Mouse (Mus musculus): ENCODE data around the gene Asb15. TPM values are rescaled to one million over a fixed set of nuclear protein-coding genes. Genes with fewer than 3 reads are reported as not detected.
A peak's percentile ranks its signal among the peaks of the same experiment; 100 is the strongest.

The Asb15 gene
- polyA plus RNA-seq, 1 experiment from 2014 or later: not detected

- no peaks in the 10 kb centered on the region for H3K4me1 ChIP-seq (replicated peaks)
- H3K27me3 ChIP-seq (ENCODE audit: insufficient read depth, poor library complexity, severe bottlenecking): no peaks in the 10 kb centered on the region
- no peaks in the 10 kb centered on the region for H3K9me3 ChIP-seq
- no peak overlapping the region for H3K4me3 ChIP-seq
- DNase-seq (ENCODE audit: low spot score): no peak
- no peak overlapping the region for H3K27ac ChIP-seq
- WGBS: 84% methylated on average over 6 of the region's 6 CpGs
- no peaks in the 10 kb centered on the region for H3K36me3 ChIP-seq
These were observed 43.2 kb downstream of the Asb15 start for GRCm38 (mm10) chr6:24571126-24571525.

- H3K4me3 ChIP-seq: no peak overlapping the region
These were observed 44.5 kb downstream of the Asb15 start for GRCm38 (mm10) chr6:24572431-24572830.

DNA sequence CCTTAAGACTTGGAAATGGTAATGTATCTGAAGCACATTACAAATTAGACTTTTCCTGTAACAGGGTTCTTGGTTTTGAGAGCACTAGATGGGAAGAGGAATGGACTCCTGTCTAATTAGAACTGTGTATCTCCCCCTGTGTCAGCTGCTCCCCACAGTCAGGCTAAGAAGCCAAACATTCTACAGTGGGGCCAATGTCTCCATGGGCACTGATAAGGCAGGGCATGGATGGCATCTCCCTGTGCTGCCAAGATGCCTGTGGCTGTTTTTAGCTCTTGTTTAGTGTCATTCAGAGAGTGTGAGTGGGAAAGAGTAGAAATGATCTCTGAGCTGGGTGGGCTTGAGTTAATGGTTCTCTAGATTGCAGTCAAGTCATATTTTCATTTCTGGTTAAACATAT lies 45.4 kb downstream of the Asb15 start:
- H3K36me3 ChIP-seq: no peaks in the 10 kb centered on the region
- H3K27ac ChIP-seq: no peak overlapping the region
- no peak overlapping the region for H3K4me3 ChIP-seq
- DNase-seq (ENCODE audit: low spot score): no peak
- no peaks in the 10 kb centered on the region for H3K4me1 ChIP-seq (replicated peaks)
- no peaks in the 10 kb centered on the region for H3K27me3 ChIP-seq (ENCODE audit: insufficient read depth, poor library complexity, severe bottlenecking)
- H3K9me3 ChIP-seq: no peaks in the 10 kb centered on the region

More at GRCm38 (mm10) chr6:24572431-24572830, 44.5 kb downstream of the Asb15 start:
- Histone ChIP-seq H3K4me1 (replicated peaks) (no peaks in the 10 kb centered on the region), H3K9me3 (no peaks in the 10 kb centered on the region), H3K36me3 (no peaks in the 10 kb centered on the region), H3K27me3 (ENCODE audit: insufficient read depth, poor library complexity, severe bottlenecking) (no peaks in the 10 kb centered on the region), H3K27ac (no peak overlapping the region)
- DNase-seq (ENCODE audit: low spot score): no peak
- WGBS: 88% methylated on average over 14 of the region's 14 CpGs

DNA sequence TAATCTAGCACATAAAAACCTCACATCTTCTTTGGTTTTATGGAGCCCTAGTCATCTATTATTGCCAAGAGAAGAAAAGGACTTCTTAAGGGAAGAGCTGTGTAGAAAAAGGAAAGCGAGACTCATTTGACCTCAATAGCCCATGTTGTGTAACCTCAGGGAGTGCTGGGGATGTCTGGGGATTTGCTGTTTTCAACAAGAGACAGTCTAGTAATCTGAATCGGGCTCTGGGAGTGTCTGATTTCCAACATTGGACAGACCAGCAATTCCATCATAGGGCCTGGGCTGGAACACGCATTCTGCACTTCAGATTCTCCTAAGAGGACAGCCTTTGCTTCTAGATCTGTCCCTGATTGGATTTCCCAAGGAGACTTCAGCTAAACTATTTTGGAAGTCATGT lies 55.5 kb downstream of the Asb15 start:
- DNase-seq (ENCODE audit: low spot score): no peak
- H3K27me3 ChIP-seq (ENCODE audit: insufficient read depth, poor library complexity, severe bottlenecking): no peaks in the 10 kb centered on the region
- H3K4me1 ChIP-seq (replicated peaks): peaks cover 12% of the 10 kb centered on the region; the same call in 1 of the 2 replicates
- no peak overlapping the region for H3K27ac ChIP-seq
- no peak overlapping the region for H3K4me3 ChIP-seq
- WGBS: 78% methylated on average over 3 of the region's 3 CpGs
- no peaks in the 10 kb centered on the region for H3K36me3 ChIP-seq
- no peaks in the 10 kb centered on the region for H3K9me3 ChIP-seq

- Histone ChIP-seq H3K4me3 (no peak overlapping the region), H3K4me1 (replicated peaks) (peaks cover 12% of the 10 kb centered on the region; the same call in 1 of the 2 replicates), H3K27me3 (ENCODE audit: insufficient read depth, poor library complexity, severe bottlenecking) (no peaks in the 10 kb centered on the region), H3K36me3 (no peaks in the 10 kb centered on the region), H3K27ac (peak overlapping the region; percentile 66), H3K9me3 (no peaks in the 10 kb centered on the region)
- DNase-seq (ENCODE audit: low spot score): peak; percentile 47
- WGBS: 55% methylated on average over 10 of the region's 10 CpGs
These were observed 57.7 kb downstream of the Asb15 start for GRCm38 (mm10) chr6:24585431-24586310.

- Histone ChIP-seq H3K9me3 (no peaks in the 10 kb centered on the region), H3K27ac (no peak overlapping the region), H3K4me3 (no peak overlapping the region), H3K27me3 (ENCODE audit: insufficient read depth, poor library complexity, severe bottlenecking) (no peaks in the 10 kb centered on the region), H3K36me3 (no peaks in the 10 kb centered on the region), H3K4me1 (replicated peaks) (peaks cover 12% of the 10 kb centered on the region; the same call in 1 of the 2 replicates)
- 35% methylated on average over 3 of the region's 3 CpGs for WGBS
- no peak for DNase-seq (ENCODE audit: low spot score)
These were observed 58.9 kb downstream of the Asb15 start for GRCm38 (mm10) chr6:24586885-24587284.

DNA sequence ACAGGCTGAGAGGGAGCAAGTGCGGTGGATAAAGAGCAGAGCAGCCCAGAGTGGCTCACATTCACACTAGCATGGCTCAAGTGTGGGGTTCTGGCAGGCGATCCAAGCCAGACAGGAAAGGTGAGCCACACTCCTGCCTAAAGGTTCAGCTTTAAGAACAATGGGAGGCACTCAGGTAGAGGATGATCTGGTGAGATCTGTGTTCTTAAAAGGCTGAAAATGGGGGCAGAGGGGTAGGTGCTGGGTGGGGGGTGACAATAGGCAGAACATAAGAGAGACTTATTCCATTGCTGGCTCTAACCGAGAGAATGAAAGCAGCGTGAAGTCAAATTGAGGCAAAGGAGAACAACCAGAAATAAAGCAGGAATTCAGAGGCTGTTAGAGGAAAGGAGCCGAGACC lies 62.3 kb downstream of the Asb15 start:
- Histone ChIP-seq H3K27ac (no peak overlapping the region), H3K4me3 (no peak overlapping the region), H3K9me3 (no peaks in the 10 kb centered on the region), H3K27me3 (ENCODE audit: insufficient read depth, poor library complexity, severe bottlenecking) (no peaks in the 10 kb centered on the region), H3K4me1 (replicated peaks) (peaks cover 11% of the 10 kb centered on the region; the same call in 1 of the 2 replicates), H3K36me3 (no peaks in the 10 kb centered on the region)
- WGBS: 81% methylated on average over 5 of the region's 5 CpGs
- DNase-seq (ENCODE audit: low spot score): no peak

DNA sequence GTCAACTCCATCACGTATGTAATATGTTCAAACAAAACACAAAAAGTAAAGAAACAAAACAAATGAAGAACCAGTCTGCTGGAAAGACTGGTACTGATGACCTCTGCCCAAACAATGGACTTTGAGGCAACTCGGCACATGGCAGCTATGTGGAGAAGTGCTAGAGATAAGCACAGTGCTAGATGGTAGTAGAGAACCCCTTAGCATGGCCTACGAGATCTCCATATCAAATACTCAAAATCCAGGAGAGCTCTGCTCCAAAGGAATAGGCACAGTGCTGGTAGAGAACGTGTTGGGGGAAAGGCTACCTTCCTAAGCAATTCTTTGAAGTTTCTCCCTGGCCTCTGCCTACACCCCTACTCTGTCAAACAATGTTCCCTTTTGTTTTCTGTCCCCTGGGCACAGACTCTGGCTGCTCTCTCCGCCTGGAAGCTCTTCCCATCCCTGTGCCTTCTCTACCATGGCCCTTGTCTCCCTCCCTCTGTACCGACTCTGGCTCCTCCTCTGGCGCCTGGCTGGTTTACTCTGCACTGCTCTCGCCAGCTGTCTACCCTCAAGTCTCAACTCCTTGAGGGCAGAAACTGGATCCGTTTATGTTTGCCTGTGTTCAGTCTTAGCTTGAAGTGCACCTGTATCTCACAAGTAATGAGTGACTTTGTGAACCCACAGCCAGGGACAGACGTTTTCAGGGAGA lies 63.7 kb downstream of the Asb15 start:
- Histone ChIP-seq H3K27ac (no peak overlapping the region), H3K27me3 (ENCODE audit: insufficient read depth, poor library complexity, severe bottlenecking) (no peaks in the 10 kb centered on the region), H3K9me3 (no peaks in the 10 kb centered on the region), H3K4me3 (no peak overlapping the region), H3K4me1 (replicated peaks) (peaks cover 3% of the 10 kb centered on the region; the same call in 1 of the 2 replicates), H3K36me3 (no peaks in the 10 kb centered on the region)
- DNase-seq (ENCODE audit: low spot score): peak; percentile 20
- WGBS: 44% methylated on average over 10 of the region's 10 CpGs

DNA sequence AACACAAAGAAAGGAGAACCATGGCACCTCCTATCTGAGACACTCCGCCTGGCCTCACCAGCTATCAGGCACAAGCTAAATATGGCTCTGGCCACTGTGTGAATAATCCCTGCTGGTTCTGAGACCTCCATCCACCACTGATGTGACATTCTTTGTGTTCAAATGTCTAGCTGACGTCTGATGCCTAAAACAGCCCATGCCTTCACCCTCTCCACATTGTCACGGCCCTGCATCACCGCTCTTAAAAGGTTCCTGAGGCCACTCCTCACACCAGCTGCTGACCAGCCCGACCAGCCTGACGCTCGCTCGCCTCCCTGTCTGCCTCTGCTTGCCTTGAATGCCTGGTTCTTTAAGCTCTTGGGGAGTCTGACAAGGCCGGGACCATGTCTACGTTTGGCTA lies 69.6 kb downstream of the Asb15 start, which contains the start of gene Lmod2:
TSS of gene Lmod2 (plus strand) at position 263 of the 400 bp plus-strand sequence.
- Histone ChIP-seq H3K4me1 (replicated peaks) (0 out of 2 replicates have a peak, but pooled peaks cover 5% of the 10 kb centered on the region), H3K36me3 (no peaks in the 10 kb centered on the region), H3K9me3 (no peaks in the 10 kb centered on the region), H3K4me3 (no peak within 1 kb of the TSS), H3K27me3 (ENCODE audit: insufficient read depth, poor library complexity, severe bottlenecking) (no peaks in the 10 kb centered on the region), H3K27ac (no peak within 1 kb of the TSS)
- WGBS: 58% methylated on average over 10 of the region's 10 CpGs
- no peak for DNase-seq (ENCODE audit: low spot score)

DNA sequence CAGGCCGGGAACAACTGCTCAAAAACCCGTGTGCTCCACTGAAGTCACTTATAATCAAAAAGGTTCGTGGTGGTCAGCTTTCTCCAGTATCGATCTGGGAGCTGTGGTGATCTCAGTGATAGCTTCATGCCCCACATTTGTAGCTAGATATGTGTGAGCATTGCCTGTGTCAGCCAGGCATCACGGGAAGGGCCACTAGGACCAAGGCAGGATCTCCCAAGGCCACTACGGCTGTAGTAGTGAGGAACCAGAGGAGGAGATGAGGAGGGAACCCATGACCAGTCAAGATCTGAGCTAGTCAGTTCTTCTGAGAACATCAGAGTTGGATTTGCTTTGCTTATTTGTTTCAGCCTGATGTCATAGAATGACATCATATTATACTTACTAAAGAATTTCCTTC lies 71.2 kb downstream of the Asb15 start:
- no peak for DNase-seq (ENCODE audit: low spot score)
- Histone ChIP-seq H3K4me3 (no peak overlapping the region), H3K36me3 (no peaks in the 10 kb centered on the region), H3K27me3 (ENCODE audit: insufficient read depth, poor library complexity, severe bottlenecking) (no peaks in the 10 kb centered on the region), H3K9me3 (no peaks in the 10 kb centered on the region), H3K4me1 (replicated peaks) (0 out of 2 replicates have a peak, but pooled peaks cover 5% of the 10 kb centered on the region), H3K27ac (no peak overlapping the region)
- WGBS: 94% methylated on average over 6 of the region's 6 CpGs

DNA sequence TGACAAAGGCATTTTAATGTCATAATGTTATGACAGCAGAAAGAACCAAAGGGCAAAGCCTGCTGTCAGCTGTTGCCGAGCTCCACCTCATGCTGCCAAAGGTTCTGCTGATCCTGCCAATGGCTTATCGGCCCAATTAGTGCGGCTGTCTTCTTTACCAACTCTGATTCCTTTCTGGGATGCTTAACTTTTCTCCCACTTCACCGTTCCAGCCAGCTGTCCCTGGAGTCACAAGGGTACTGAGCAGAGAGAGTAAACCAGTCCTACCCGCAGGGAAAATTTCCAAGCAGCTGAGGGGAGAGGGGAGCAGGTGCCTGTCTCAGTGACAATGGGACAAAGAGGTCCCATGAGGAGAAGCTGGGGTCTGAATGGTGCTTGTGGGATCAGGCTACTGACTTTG lies 71.7 kb downstream of the Asb15 start:
- WGBS: 89% methylated on average over 5 of the region's 5 CpGs
- Histone ChIP-seq H3K36me3 (no peaks in the 10 kb centered on the region), H3K27ac (no peak overlapping the region), H3K4me1 (replicated peaks) (0 out of 2 replicates have a peak, but pooled peaks cover 5% of the 10 kb centered on the region), H3K9me3 (no peaks in the 10 kb centered on the region), H3K4me3 (no peak overlapping the region), H3K27me3 (ENCODE audit: insufficient read depth, poor library complexity, severe bottlenecking) (no peaks in the 10 kb centered on the region)
- no peak for DNase-seq (ENCODE audit: low spot score)

- Histone ChIP-seq H3K4me3 (no peak overlapping the region), H3K9me3 (no peaks in the 10 kb centered on the region), H3K36me3 (no peaks in the 10 kb centered on the region), H3K27ac (no peak overlapping the region), H3K4me1 (replicated peaks) (0 out of 2 replicates have a peak, but pooled peaks cover 5% of the 10 kb centered on the region), H3K27me3 (ENCODE audit: insufficient read depth, poor library complexity, severe bottlenecking) (no peaks in the 10 kb centered on the region)
- 89% methylated on average over 6 of the region's 6 CpGs for WGBS
- DNase-seq (ENCODE audit: low spot score): no peak
These were observed 72.2 kb downstream of the Asb15 start for GRCm38 (mm10) chr6:24600134-24600533.

DNA sequence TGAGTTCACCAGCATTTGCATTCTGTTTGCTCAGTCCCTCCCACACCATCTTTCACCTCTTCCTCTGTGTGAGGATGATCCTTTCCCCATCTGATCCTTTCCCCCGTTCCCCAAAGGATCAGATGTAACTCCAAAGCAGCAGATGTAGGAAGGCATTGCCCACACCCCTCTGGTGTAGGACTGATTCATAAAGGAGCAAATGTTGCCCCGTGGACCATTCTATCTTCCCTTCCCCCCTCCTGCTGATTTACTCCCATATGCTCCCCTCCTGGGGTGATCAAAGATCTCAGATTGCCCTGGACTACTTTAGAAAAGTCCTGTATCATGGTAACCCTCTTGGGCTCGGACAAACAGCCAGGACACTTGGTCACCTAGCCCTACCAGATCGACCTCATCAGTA lies 72.8 kb downstream of the Asb15 start:
- Histone ChIP-seq H3K27me3 (ENCODE audit: insufficient read depth, poor library complexity, severe bottlenecking) (no peaks in the 10 kb centered on the region), H3K27ac (no peak overlapping the region), H3K4me3 (no peak overlapping the region), H3K9me3 (no peaks in the 10 kb centered on the region), H3K36me3 (no peaks in the 10 kb centered on the region), H3K4me1 (replicated peaks) (0 out of 2 replicates have a peak, but pooled peaks cover 5% of the 10 kb centered on the region)
- 76% methylated on average over 4 of the region's 4 CpGs for WGBS
- DNase-seq (ENCODE audit: low spot score): no peak
